Comparison of ENCODE assay signal across 8 mouse cellular contexts in genomic region chr11:100738749-100739148, GRCm38 (mm10). TPM values are rescaled to one million over a fixed set of nuclear protein-coding genes. Genes with fewer than 3 reads are reported as not detected.
DNase-seq lines count a peak whose midpoint lies in the region; ATAC-seq and TF ChIP-seq lines count a peak whose summit lies in the region.
"Had no signal": no experiment of that assay in that cellular context is flagged by ENCODE, and none has a peak within 500 bp of the region (broad histone marks: within the 10 kb centered on the region; RNA-seq: fewer than 3 reads in every experiment).

No protein-coding gene starts in this region.

- no peak for TF ChIP-seq CTCF in lung, embryonic 14.5 days (IDR thresholded peaks at IDR 0.05; ENCODE audit: low read depth)

- H3K9me3 ChIP-seq in lung, embryonic 14.5 days (ENCODE audit: low read depth, low read length), result no peaks in the 10 kb centered on the region
- H3K9me3 ChIP-seq in forebrain, embryonic 10.5 days, result no peaks in the 10 kb centered on the region
- H3K9me3 ChIP-seq in limb, embryonic 12.5 days, result no peaks in the 10 kb centered on the region
- H3K9me3 ChIP-seq in neural tube, embryonic 15.5 days (replicated peaks), result no peaks in the 10 kb centered on the region

- peak overlapping the region; percentile 90 for H3K4me3 ChIP-seq in lung, embryonic 14.5 days (ENCODE audit: low read depth, low read length)
- H3K4me3 ChIP-seq in forebrain, embryonic 10.5 days, result peak overlapping the region; percentile 78
- peak overlapping the region; percentile 94 for H3K4me3 ChIP-seq in limb, embryonic 12.5 days (replicated peaks)
- peak overlapping the region; percentile 77 for H3K4me3 ChIP-seq in neural tube, embryonic 15.5 days (replicated peaks)

- H3K36me3 ChIP-seq in lung, embryonic 14.5 days (ENCODE audit: insufficient read depth), result no peaks in the 10 kb centered on the region
- H3K36me3 ChIP-seq in forebrain, embryonic 10.5 days (replicated peaks), result peaks cover 11% of the 10 kb centered on the region
- peaks cover 8% of the 10 kb centered on the region; the same call in 1 of the 2 replicates for H3K36me3 ChIP-seq in limb, embryonic 12.5 days
- peaks cover 10% of the 10 kb centered on the region for H3K36me3 ChIP-seq in neural tube, embryonic 15.5 days

- H3K27me3 ChIP-seq in lung, embryonic 14.5 days (ENCODE audit: insufficient read depth, low read length), result no peaks in the 10 kb centered on the region
- H3K27me3 ChIP-seq in forebrain, embryonic 10.5 days (ENCODE audit: poor library complexity, severe bottlenecking), result no peaks in the 10 kb centered on the region
- H3K27me3 ChIP-seq in limb, embryonic 12.5 days, result peaks cover 6% of the 10 kb centered on the region
- no peaks in the 10 kb centered on the region for H3K27me3 ChIP-seq in neural tube, embryonic 15.5 days (replicated peaks)

- ATAC-seq in lung, embryonic 14.5 days (ENCODE audit: insufficient read depth), result no peak
- 0 out of 2 replicates have a peak, but pooled peaks have one; percentile 32 for ATAC-seq in limb, embryonic 12.5 days (ENCODE audit: insufficient number of reproducible peaks, insufficient read depth, low FRiP score, low TSS enrichment, low read depth)
- ATAC-seq in neural tube, embryonic 15.5 days (ENCODE audit: low FRiP score), result no peak
- no peak for ATAC-seq in megakaryocyte progenitor cell, adult 5-6 weeks (replicated peaks; ENCODE audit: poor library complexity)

- H3K4me1 ChIP-seq in lung, embryonic 14.5 days (ENCODE audit: insufficient read depth), result peaks cover 6% of the 10 kb centered on the region
- H3K4me1 ChIP-seq in forebrain, embryonic 10.5 days, result peaks cover 28% of the 10 kb centered on the region
- peaks cover 10% of the 10 kb centered on the region for H3K4me1 ChIP-seq in limb, embryonic 12.5 days (replicated peaks)
- peaks cover 29% of the 10 kb centered on the region for H3K4me1 ChIP-seq in neural tube, embryonic 15.5 days

- DNase-seq in lung, embryonic 14.5 days, result no peak
- no peak for DNase-seq in lung, postnatal 36 days
- DNase-seq in forebrain, embryonic 10.5 days (ENCODE audit: extremely low spot score, low spot score), result no peak
- no peak for DNase-seq in frontal cortex, adult 2 months (ENCODE audit: extremely low spot score in 1 of 2, low spot score in 1 of 2)

- 21% methylated on average over 5 of the region's 5 CpGs for WGBS in lung, embryonic 14.5 days
- 21% methylated on average over 5 of the region's 5 CpGs for WGBS in forebrain, embryonic 10.5 days
- 27% methylated on average over 5 of the region's 5 CpGs for WGBS in limb, embryonic 12.5 days
- WGBS in neural tube, embryonic 15.5 days, result 14% methylated on average over 5 of the region's 5 CpGs

- peak overlapping the region; percentile 84 for H3K4me2 ChIP-seq in lung, embryonic 14.5 days
- H3K4me2 ChIP-seq in limb, embryonic 12.5 days, result peak overlapping the region; percentile 92
- H3K4me2 ChIP-seq in neural tube, embryonic 15.5 days, result peak overlapping the region; percentile 62

- no peak overlapping the region; the same call in 1 of the 2 replicates for H3K27ac ChIP-seq in lung, embryonic 14.5 days (ENCODE audit: low read depth)
- peak overlapping the region; percentile 91 for H3K27ac ChIP-seq in forebrain, embryonic 10.5 days
- H3K27ac ChIP-seq in limb, embryonic 12.5 days, result no peak overlapping the region
- H3K27ac ChIP-seq in neural tube, embryonic 15.5 days (replicated peaks), result peak overlapping the region; percentile 85

- peak overlapping the region; percentile 57 for H3K9ac ChIP-seq in lung, embryonic 14.5 days
- H3K9ac ChIP-seq in limb, embryonic 12.5 days (replicated peaks), result 0 out of 2 replicates have a peak overlapping the region, but pooled peaks have one; percentile 45
- H3K9ac ChIP-seq in neural tube, embryonic 15.5 days (replicated peaks), result peak overlapping the region; percentile 49; the same call in 1 of the 2 replicates

RNA-seq across cellular contexts. Expression of gene Rab5c, which starts 0.7 kb away (rescaled TPM):
- polyA plus RNA-seq in lung, embryonic 14.5 days (2014; fragmentation: Nextera tagmentation; extraction: Ambion mirVana), result 49.9 and 51.3 TPM in 2 replicates
- 13.2 and 14.9 TPM in 2 replicates for polyA plus RNA-seq in forebrain, embryonic 10.5 days (2016; fragmentation: Nextera tagmentation; extraction: Ambion mirVana)
- polyA plus RNA-seq in limb, embryonic 12.5 days (2016; fragmentation: Nextera tagmentation; extraction: Ambion mirVana), result 14.3 and 24.3 TPM in 2 replicates
- 41.8 and 49.8 TPM in 2 replicates for polyA plus RNA-seq in neural tube, embryonic 15.5 days (2015; fragmentation: Nextera tagmentation; extraction: Ambion mirVana)
- 129 and 135 TPM in 2 replicates for total RNA-seq in megakaryocyte progenitor cell, adult 5-6 weeks (2015)
- 101 and 105 TPM in 2 replicates for total RNA-seq in megakaryocyte progenitor cell, adult 5-6 weeks (2017)
- 205 and 221 TPM in 2 replicates for polyA plus RNA-seq in frontal cortex, adult 2 months (2012; rRNA removed)

RNA-seq across cellular contexts. Expression of gene Kcnh4, which starts 21.0 kb away (rescaled TPM):
- polyA plus RNA-seq in lung, embryonic 14.5 days (2014; fragmentation: Nextera tagmentation; extraction: Ambion mirVana), result not detected in 2 replicates
- polyA plus RNA-seq in forebrain, embryonic 10.5 days (2016; fragmentation: Nextera tagmentation; extraction: Ambion mirVana), result 0.62 and 0.78 TPM in 2 replicates
- not detected in 2 replicates for polyA plus RNA-seq in limb, embryonic 12.5 days (2016; fragmentation: Nextera tagmentation; extraction: Ambion mirVana)
- polyA plus RNA-seq in neural tube, embryonic 15.5 days (2015; fragmentation: Nextera tagmentation; extraction: Ambion mirVana), result 6.0 and 9.0 TPM in 2 replicates
- 0.24 TPM in 1 of 2 replicates, not detected in the other for total RNA-seq in megakaryocyte progenitor cell, adult 5-6 weeks (2015)
- not detected in 2 replicates for total RNA-seq in megakaryocyte progenitor cell, adult 5-6 weeks (2017)
- polyA plus RNA-seq in frontal cortex, adult 2 months (2012; rRNA removed), result 15.8 and 19.2 TPM in 2 replicates

RNA-seq across cellular contexts. Expression of gene Hcrt, which starts 24.0 kb away (rescaled TPM):
- polyA plus RNA-seq in lung, embryonic 14.5 days (2014; fragmentation: Nextera tagmentation; extraction: Ambion mirVana), result not detected in 2 replicates
- polyA plus RNA-seq in forebrain, embryonic 10.5 days (2016; fragmentation: Nextera tagmentation; extraction: Ambion mirVana), result not detected in 2 replicates
- polyA plus RNA-seq in limb, embryonic 12.5 days (2016; fragmentation: Nextera tagmentation; extraction: Ambion mirVana), result not detected in 2 replicates
- polyA plus RNA-seq in neural tube, embryonic 15.5 days (2015; fragmentation: Nextera tagmentation; extraction: Ambion mirVana), result 0.33 and 0.75 TPM in 2 replicates
- not detected in 2 replicates for total RNA-seq in megakaryocyte progenitor cell, adult 5-6 weeks (2015)
- total RNA-seq in megakaryocyte progenitor cell, adult 5-6 weeks (2017), result not detected in 2 replicates
- 0.50 and 0.62 TPM in 2 replicates for polyA plus RNA-seq in frontal cortex, adult 2 months (2012; rRNA removed)
- total RNA-seq: neutrophil, adult 5-6 weeks had no signal

RNA-seq across cellular contexts. Expression of gene Hspb9, which starts 25.1 kb away (rescaled TPM):
- polyA plus RNA-seq in lung, embryonic 14.5 days (2014; fragmentation: Nextera tagmentation; extraction: Ambion mirVana), result 0.46 and 0.97 TPM in 2 replicates
- 0.24 and 0.30 TPM in 2 replicates for polyA plus RNA-seq in forebrain, embryonic 10.5 days (2016; fragmentation: Nextera tagmentation; extraction: Ambion mirVana)
- 0.47 TPM in 1 of 2 replicates, not detected in the other for polyA plus RNA-seq in limb, embryonic 12.5 days (2016; fragmentation: Nextera tagmentation; extraction: Ambion mirVana)
- polyA plus RNA-seq in neural tube, embryonic 15.5 days (2015; fragmentation: Nextera tagmentation; extraction: Ambion mirVana), result 0.43 TPM in 1 of 2 replicates, not detected in the other
- total RNA-seq in megakaryocyte progenitor cell, adult 5-6 weeks (2015), result not detected in 2 replicates
- 0.37 and 0.47 TPM in 2 replicates for total RNA-seq in megakaryocyte progenitor cell, adult 5-6 weeks (2017)
- polyA plus RNA-seq in frontal cortex, adult 2 months (2012; rRNA removed), result not detected in 2 replicates
- total RNA-seq: neutrophil, adult 5-6 weeks had no signal

RNA-seq across cellular contexts. Expression of gene Kat2a, which starts 26.5 kb away (rescaled TPM):
- 68.9 and 73.6 TPM in 2 replicates for polyA plus RNA-seq in lung, embryonic 14.5 days (2014; fragmentation: Nextera tagmentation; extraction: Ambion mirVana)
- 76.3 and 78.5 TPM in 2 replicates for polyA plus RNA-seq in forebrain, embryonic 10.5 days (2016; fragmentation: Nextera tagmentation; extraction: Ambion mirVana)
- polyA plus RNA-seq in limb, embryonic 12.5 days (2016; fragmentation: Nextera tagmentation; extraction: Ambion mirVana), result 64.0 and 65.8 TPM in 2 replicates
- 64.4 and 67.2 TPM in 2 replicates for polyA plus RNA-seq in neural tube, embryonic 15.5 days (2015; fragmentation: Nextera tagmentation; extraction: Ambion mirVana)
- 31.7 and 40.1 TPM in 2 replicates for total RNA-seq in megakaryocyte progenitor cell, adult 5-6 weeks (2015)
- total RNA-seq in megakaryocyte progenitor cell, adult 5-6 weeks (2017), result 28.9 and 30.4 TPM in 2 replicates
- polyA plus RNA-seq in frontal cortex, adult 2 months (2012; rRNA removed), result 60.7 and 61.7 TPM in 2 replicates

Comparison
In these comparisons a context has a peak if more than half of its experiments do, and no peak if none do; other contexts are left out.
1. H3K27ac ChIP-seq: peak in forebrain, embryonic 10.5 days (single experiment) and neural tube, embryonic 15.5 days (single experiment); none in lung, embryonic 14.5 days (single experiment) and limb, embryonic 12.5 days (single experiment).
2. Peak in every context shown above with its lines, with median percentiles within 50 percentile points of each other: H3K4me2 ChIP-seq, H3K4me3 ChIP-seq and H3K9ac ChIP-seq.